Mouse (Mus musculus) urinary bladder, postnatal 14 days (tissue): ENCODE measurements at regions not wholly inside any gene's neighbourhood (a gene's known extent, or its start where the extent isn't known, plus 50 kb on each side); places are given as distances from the start of the nearest gene placed in this dataset.

Experiments used
- DNase-seq: peaks from one replicate; pipeline ENCODE4 v3.0.0; 2021; ENCODE audit warnings: low spot score

- no peak for DNase-seq
Observed at GRCm38 (mm10) chr7:62924585-62925331, 101.3 kb upstream of the A26c2 start.

- DNase-seq = peak; percentile 6
Observed at GRCm38 (mm10) chr7:62922246-62922645, 98.8 kb upstream of the A26c2 start.

GRCm38 (mm10) chr7:62894337-62894736, 70.9 kb upstream of the A26c2 start:
- no peak for DNase-seq

GRCm38 (mm10) chr7:62877033-62877432, 53.6 kb upstream of the A26c2 start:
- DNase-seq = no peak
